Mouse (Mus musculus) forebrain, postnatal 0 days (tissue): ENCODE data around the gene Snx17. TPM values are rescaled to one million over a fixed set of nuclear protein-coding genes. Genes with fewer than 3 reads are reported as not detected.

ENCODE experiments used
- ATAC-seq: fragments of 200-750 bp; cut with Nextera tagmentation; 2 replicates; pipeline ENCODE4 v1.8.0; 2017; ENCODE audit warnings: mild to moderate bottlenecking, moderate library complexity
- DNase-seq: peaks from one replicate; pipeline ENCODE4 v3.0.0-alpha.2; 2015
- H3K27ac ChIP-seq: fragments of 300-500 bp; sonication (generic); 2 replicates; pipeline ENCODE4 v1.5.1; 2014; ENCODE audit warnings: low read depth, mild to moderate bottlenecking, antibody characterized with exemption, low read length, moderate library complexity, mixed read lengths
- H3K27me3 ChIP-seq: fragments of 300-500 bp; sonication (generic); 2 replicates; pipeline ENCODE4 v1.6.1; 2014; ENCODE audit warnings: mild to moderate bottlenecking, low read length, mixed read lengths; ENCODE audit not compliant: insufficient read depth
- H3K36me3 ChIP-seq: fragments of 300-500 bp; sonication (generic); 2 replicates; pipeline ENCODE4 v1.6.1; 2014; ENCODE audit warnings: mild to moderate bottlenecking, moderate library complexity; ENCODE audit not compliant: insufficient read depth
- H3K4me1 ChIP-seq: fragments of 300-500 bp; sonication (generic); 2 replicates; pipeline ENCODE4 v1.6.1; 2014; ENCODE audit warnings: antibody characterized with exemption; ENCODE audit not compliant: insufficient read depth
- H3K4me2 ChIP-seq: fragments of 300-500 bp; sonication (generic); 2 replicates; pipeline ENCODE4 v1.6.1; 2014; ENCODE audit warnings: low read depth, mild to moderate bottlenecking, moderate library complexity
- H3K4me3 ChIP-seq: fragments of 300-500 bp; sonication (generic); 2 replicates; pipeline ENCODE4 v1.5.1; 2014; ENCODE audit warnings: low read depth, low read length, mixed read lengths
- H3K9ac ChIP-seq: fragments of 300-500 bp; sonication (generic); 2 replicates; pipeline ENCODE4 v1.6.1; 2014; ENCODE audit warnings: mild to moderate bottlenecking
- H3K9me3 ChIP-seq: fragments of 300-500 bp; sonication (generic); 2 replicates; pipeline ENCODE4 v1.6.1; 2016; ENCODE audit warnings: low read length
- CTCF ChIP-seq: sonication (generic); IDR thresholded peaks from 2 replicates; pipeline ENCODE4 v1.5.1; 2016; ENCODE audit warnings: antibody characterized with exemption, control low read depth, low read depth
- WGBS: fragments of 180-500 bp; shearing (Covaris S2); extraction: QIAGEN DNeasy Blood & Tissue Kit; methylation state at CpG from one replicate; pipeline ENCODE4 v1.1.7; 2014; 5-methylcytosine and 5-hydroxymethylcytosine counted together
- polyA plus RNA-seq: library from polyadenylated mRNA; unstranded; fragments of >200 nt; fragmentation: Nextera tagmentation; extraction: Ambion mirVana; gene quantifications from 2 replicates; pipeline ENCODE4 v1.2.1, GENCODE M21; 2015
- total RNA-seq: library from RNA; depleted of rRNA; stranded (reverse); fragments of >200 nt; gene quantifications from 2 replicates; pipeline ENCODE4 v1.2.3, GENCODE M21; 2014

The Snx17 gene
- total and polyA plus RNA-seq, 2 experiments from 2014 or later: 104 to 108 TPM

- Histone ChIP-seq H3K4me3 (no peak overlapping the region), H3K4me1 (no peaks in the 10 kb centered on the region), H3K4me2 (no peak overlapping the region), H3K9me3 (no peaks in the 10 kb centered on the region), H3K36me3 (peaks cover 82% of the 10 kb centered on the region), H3K9ac (no peak overlapping the region), H3K27ac (no peak overlapping the region), H3K27me3 (no peaks in the 10 kb centered on the region)
- TF ChIP-seq CTCF: no peak
- ATAC-seq (no peak), DNase-seq (no peak)
- WGBS: 93% methylated on average over 1 of the region's 1 CpGs
Observed at GRCm38 (mm10) chr5:31164878-31165277, 28.1 kb upstream of the Snx17 start.

- Histone ChIP-seq H3K4me3 (no peak overlapping the region), H3K4me1 (no peaks in the 10 kb centered on the region), H3K27me3 (no peaks in the 10 kb centered on the region), H3K4me2 (no peak overlapping the region), H3K9ac (no peak overlapping the region), H3K36me3 (peaks cover 91% of the 10 kb centered on the region), H3K9me3 (no peaks in the 10 kb centered on the region), H3K27ac (no peak overlapping the region)
- DNase-seq (no peak), ATAC-seq (no peak)
- WGBS: 90% methylated on average over 4 of the region's 4 CpGs
- TF ChIP-seq CTCF: no peak
Observed at GRCm38 (mm10) chr5:31168630-31169029, 24.4 kb upstream of the Snx17 start.

GRCm38 (mm10) chr5:31179301-31179765 lies 13.7 kb upstream of the Snx17 start:
- TF ChIP-seq CTCF: no peak
- Histone ChIP-seq H3K9me3 (no peaks in the 10 kb centered on the region), H3K4me1 (peaks cover 9% of the 10 kb centered on the region; the same call in 1 of the 2 replicates), H3K27me3 (no peaks in the 10 kb centered on the region), H3K4me3 (peak overlapping the region; percentile 93), H3K27ac (peak overlapping the region; percentile 99), H3K36me3 (peaks cover 2% of the 10 kb centered on the region; the same call in 1 of the 2 replicates), H3K4me2 (peak overlapping the region; percentile 91), H3K9ac (peak overlapping the region; percentile 80)
- ATAC-seq (peak; percentile 45; the same call in 1 of the 2 replicates), DNase-seq (no peak)
- WGBS: under 1% methylated on average over 25 of the region's 25 CpGs

- Histone ChIP-seq H3K27me3 (no peaks in the 10 kb centered on the region), H3K4me1 (peaks cover 9% of the 10 kb centered on the region; the same call in 1 of the 2 replicates), H3K27ac (peak within 1 kb of the TSS; percentile 99), H3K36me3 (no peaks in the 10 kb centered on the region), H3K4me2 (peak within 1 kb of the TSS; percentile 91), H3K9ac (peak within 1 kb of the TSS; percentile 80), H3K9me3 (no peaks in the 10 kb centered on the region), H3K4me3 (peak within 1 kb of the TSS; percentile 93)
- DNase-seq: peak; percentile 99
- peak; percentile 99 for ATAC-seq
- TF ChIP-seq CTCF: peak; percentile 9; the same call in 1 of the 2 replicates
- WGBS: under 1% methylated on average over 59 of the region's 59 CpGs
Observed at GRCm38 (mm10) chr5:31179766-31180630, 13.0 kb upstream of the Snx17 start, which contains the start of the genes Gm29609 and Gtf3c2. Gene Gm29609 (minus strand): TSS chr5:31179911. Gene Gtf3c2 (minus strand): TSS chr5:31180144.

GRCm38 (mm10) chr5:31181183-31181770 lies 11.8 kb upstream of the Snx17 start:
- TF ChIP-seq CTCF: no peak
- no peaks in the 10 kb centered on the region for H3K9me3 ChIP-seq
- ATAC-seq (no peak), DNase-seq (no peak)
- 94% methylated on average over 9 of the region's 9 CpGs for WGBS
- H3K9ac ChIP-seq: no peak overlapping the region
- peaks cover 9% of the 10 kb centered on the region; the same call in 1 of the 2 replicates for H3K4me1 ChIP-seq
- H3K36me3 ChIP-seq: no peaks in the 10 kb centered on the region
- H3K27ac ChIP-seq: no peak overlapping the region
- H3K4me2 ChIP-seq: no peak overlapping the region
- H3K4me3 ChIP-seq: no peak overlapping the region
- H3K27me3 ChIP-seq: no peaks in the 10 kb centered on the region

GRCm38 (mm10) chr5:31183678-31184077 lies 9.3 kb upstream of the Snx17 start:
- H3K9me3 ChIP-seq: no peaks in the 10 kb centered on the region
- DNase-seq: no peak
- no peak overlapping the region for H3K4me3 ChIP-seq
- H3K4me2 ChIP-seq: no peak overlapping the region
- no peak for TF ChIP-seq CTCF
- peaks cover 8% of the 10 kb centered on the region; the same call in 1 of the 2 replicates for H3K4me1 ChIP-seq
- 60% methylated on average over 4 of the region's 4 CpGs for WGBS
- H3K36me3 ChIP-seq: peaks cover 18% of the 10 kb centered on the region
- ATAC-seq: no peak
- H3K27me3 ChIP-seq: no peaks in the 10 kb centered on the region
- H3K9ac ChIP-seq: no peak overlapping the region
- no peak overlapping the region for H3K27ac ChIP-seq
